Mouse (Mus musculus) limb, embryonic 12.5 days (tissue): Measurements from ENCODE around the gene Tent4a. TPM values are rescaled to one million over a fixed set of nuclear protein-coding genes. Genes with fewer than 3 reads are reported as not detected.
A peak's percentile ranks its signal among the peaks of the same experiment; 100 is the strongest.

ENCODE experiments used
- ATAC-seq: fragments of 200-750 bp; cut with Nextera tagmentation; 2 replicates; pipeline ENCODE4 v1.8.0; 2017; ENCODE audit warnings: low read depth, moderate TSS enrichment; ENCODE audit not compliant: insufficient number of reproducible peaks, insufficient read depth, low FRiP score, low TSS enrichment
- H3K27ac ChIP-seq: fragments of 300-500 bp; sonication (generic); 2 replicates; pipeline ENCODE4 v1.5.1; 2016; ENCODE audit warnings: mild to moderate bottlenecking, moderate library complexity
- H3K27me3 ChIP-seq: fragments of 300-500 bp; sonication (generic); 2 replicates; pipeline ENCODE4 v1.6.1; 2016; ENCODE audit warnings: mild to moderate bottlenecking, moderate library complexity
- H3K36me3 ChIP-seq: fragments of 300-500 bp; sonication (generic); 2 replicates; pipeline ENCODE4 v1.6.1; 2016; ENCODE audit warnings: mild to moderate bottlenecking, moderate library complexity
- H3K4me1 ChIP-seq: fragments of 300-500 bp; sonication (generic); replicated peaks from 2 replicates; pipeline ENCODE4 v1.6.1; 2016
- H3K4me2 ChIP-seq: fragments of 300-500 bp; sonication (generic); 2 replicates; pipeline ENCODE4 v1.6.1; 2016; ENCODE audit warnings: mild to moderate bottlenecking, moderate library complexity
- H3K4me3 ChIP-seq: fragments of 300-500 bp; sonication (generic); replicated peaks from 2 replicates; pipeline ENCODE4 v1.5.1; 2016; ENCODE audit warnings: mild to moderate bottlenecking
- H3K9ac ChIP-seq: fragments of 300-500 bp; sonication (generic); replicated peaks from 2 replicates; pipeline ENCODE4 v1.6.1; 2016; ENCODE audit warnings: mild to moderate bottlenecking, moderate library complexity
- H3K9me3 ChIP-seq: fragments of 300-500 bp; sonication (generic); 2 replicates; pipeline ENCODE4 v1.6.1; 2016; ENCODE audit warnings: mild to moderate bottlenecking, moderate library complexity
- WGBS: fragments of 180-500 bp; shearing (Covaris S2); methylation state at CpG from one replicate; pipeline ENCODE4 v1.1.7; 2016; 5-methylcytosine and 5-hydroxymethylcytosine counted together
- polyA plus RNA-seq: library from polyadenylated mRNA; unstranded; fragments of >200 nt; fragmentation: Nextera tagmentation; extraction: Ambion mirVana; gene quantifications from 2 replicates; pipeline ENCODE4 v1.2.1, GENCODE M21; 2016

The Tent4a gene
- polyA plus RNA-seq, 1 experiment from 2014 or later, result 7.3 TPM

GRCm38 (mm10) chr13:69488565-69489255 is 45.7 kb downstream of the Tent4a start:
- peaks cover 64% of the 10 kb centered on the region for H3K27me3 ChIP-seq
- no peak overlapping the region for H3K4me3 ChIP-seq
- H3K9ac ChIP-seq, result no peak overlapping the region
- H3K27ac ChIP-seq, result no peak overlapping the region
- peak overlapping the region; percentile 53 for H3K4me2 ChIP-seq
- peaks cover 22% of the 10 kb centered on the region for H3K4me1 ChIP-seq
- no peaks in the 10 kb centered on the region for H3K9me3 ChIP-seq
- 43% methylated on average over 13 of the region's 13 CpGs for WGBS
- no peaks in the 10 kb centered on the region for H3K36me3 ChIP-seq
- ATAC-seq, result no peak

- peaks cover 74% of the 10 kb centered on the region for H3K27me3 ChIP-seq
- 2% methylated on average over 26 of the region's 26 CpGs for WGBS
- no peak for ATAC-seq
Measured at GRCm38 (mm10) chr13:69487611-69488275, 46.7 kb downstream of the Tent4a start.

GRCm38 (mm10) chr13:69487108-69487507 is 47.3 kb downstream of the Tent4a start:
- WGBS, result 79% methylated on average over 7 of the region's 7 CpGs

More at GRCm38 (mm10) chr13:69487611-69488275, 46.7 kb downstream of the Tent4a start:
- H3K4me2 ChIP-seq, result peak overlapping the region; percentile 53
- peaks cover 22% of the 10 kb centered on the region for H3K4me1 ChIP-seq
- H3K9ac ChIP-seq, result no peak overlapping the region; the same call in 1 of the 2 replicates
- no peaks in the 10 kb centered on the region for H3K9me3 ChIP-seq
- no peaks in the 10 kb centered on the region for H3K36me3 ChIP-seq
- peak overlapping the region; percentile 25 for H3K4me3 ChIP-seq
- no peak overlapping the region for H3K27ac ChIP-seq

GRCm38 (mm10) chr13:69485833-69486232 is 48.6 kb downstream of the Tent4a start:
- Histone ChIP-seq H3K4me1 (peaks cover 23% of the 10 kb centered on the region), H3K4me3 (no peak overlapping the region), H3K27me3 (peaks cover 92% of the 10 kb centered on the region), H3K4me2 (no peak overlapping the region), H3K27ac (no peak overlapping the region), H3K36me3 (no peaks in the 10 kb centered on the region), H3K9ac (no peak overlapping the region), H3K9me3 (no peaks in the 10 kb centered on the region)
- no peak for ATAC-seq
- 63% methylated on average over 7 of the region's 7 CpGs for WGBS

More at GRCm38 (mm10) chr13:69487108-69487507, 47.3 kb downstream of the Tent4a start:
- Histone ChIP-seq H3K27ac (no peak overlapping the region), H3K36me3 (no peaks in the 10 kb centered on the region), H3K4me2 (no peak overlapping the region), H3K9ac (no peak overlapping the region), H3K27me3 (peaks cover 80% of the 10 kb centered on the region), H3K4me3 (no peak overlapping the region), H3K4me1 (peaks cover 19% of the 10 kb centered on the region), H3K9me3 (no peaks in the 10 kb centered on the region)
- no peak for ATAC-seq

- Histone ChIP-seq H3K9ac (no peak overlapping the region), H3K9me3 (no peaks in the 10 kb centered on the region), H3K27ac (no peak overlapping the region), H3K4me2 (no peak overlapping the region), H3K4me1 (peaks cover 25% of the 10 kb centered on the region), H3K4me3 (no peak overlapping the region), H3K27me3 (peaks cover 90% of the 10 kb centered on the region), H3K36me3 (no peaks in the 10 kb centered on the region)
- no peak for ATAC-seq
- WGBS, result 17% methylated on average over 6 of the region's 6 CpGs
Measured at GRCm38 (mm10) chr13:69485326-69485725, 49.1 kb downstream of the Tent4a start.

- no peak overlapping the region for H3K9ac ChIP-seq
- no peaks in the 10 kb centered on the region for H3K36me3 ChIP-seq
- ATAC-seq, result no peak
- no peak overlapping the region for H3K27ac ChIP-seq
- H3K4me1 ChIP-seq, result peaks cover 16% of the 10 kb centered on the region
- no peak overlapping the region for H3K4me3 ChIP-seq
- no peaks in the 10 kb centered on the region for H3K9me3 ChIP-seq
- peaks cover 81% of the 10 kb centered on the region for H3K27me3 ChIP-seq
- 40% methylated on average over 8 of the region's 8 CpGs for WGBS
- peak overlapping the region; percentile 64; the same call in 1 of the 2 replicates for H3K4me2 ChIP-seq
Measured at GRCm38 (mm10) chr13:69482751-69483150, 51.7 kb downstream of the Tent4a start.

GRCm38 (mm10) chr13:69481634-69482505 is 52.5 kb downstream of the Tent4a start:
- Histone ChIP-seq H3K27ac (no peak overlapping the region), H3K27me3 (peaks cover 73% of the 10 kb centered on the region), H3K4me3 (peak overlapping the region; percentile 31), H3K36me3 (no peaks in the 10 kb centered on the region), H3K9ac (peak overlapping the region; percentile 40; the same call in 1 of the 2 replicates), H3K9me3 (no peaks in the 10 kb centered on the region), H3K4me2 (peak overlapping the region; percentile 64), H3K4me1 (peaks cover 16% of the 10 kb centered on the region)
- 2% methylated on average over 30 of the region's 30 CpGs for WGBS
- ATAC-seq, result 0 out of 2 replicates have a peak, but pooled peaks have one; percentile 22

- ATAC-seq, result no peak
- Histone ChIP-seq H3K27me3 (peaks cover 64% of the 10 kb centered on the region), H3K9me3 (no peaks in the 10 kb centered on the region), H3K9ac (no peak overlapping the region), H3K4me2 (peak overlapping the region; percentile 64), H3K36me3 (no peaks in the 10 kb centered on the region), H3K27ac (no peak overlapping the region), H3K4me3 (no peak overlapping the region), H3K4me1 (peaks cover 16% of the 10 kb centered on the region)
- 5% methylated on average over 8 of the region's 8 CpGs for WGBS
Measured at GRCm38 (mm10) chr13:69481026-69481425, 53.4 kb downstream of the Tent4a start.

- Histone ChIP-seq H3K27ac (no peak overlapping the region), H3K9ac (no peak overlapping the region), H3K4me1 (peaks cover 16% of the 10 kb centered on the region), H3K4me3 (no peak overlapping the region), H3K27me3 (peaks cover 58% of the 10 kb centered on the region), H3K9me3 (no peaks in the 10 kb centered on the region), H3K36me3 (no peaks in the 10 kb centered on the region), H3K4me2 (no peak overlapping the region)
- ATAC-seq, result no peak
- 33% methylated on average over 2 of the region's 2 CpGs for WGBS
Measured at GRCm38 (mm10) chr13:69479906-69480305, 54.5 kb downstream of the Tent4a start.

- peaks cover 49% of the 10 kb centered on the region for H3K27me3 ChIP-seq
- ATAC-seq, result no peak
- H3K9ac ChIP-seq, result no peak overlapping the region
- no peak overlapping the region for H3K27ac ChIP-seq
- 89% methylated on average over 6 of the region's 6 CpGs for WGBS
- no peak overlapping the region for H3K4me3 ChIP-seq
- H3K4me2 ChIP-seq, result no peak overlapping the region
- no peaks in the 10 kb centered on the region for H3K9me3 ChIP-seq
- H3K36me3 ChIP-seq, result no peaks in the 10 kb centered on the region
- peaks cover 16% of the 10 kb centered on the region for H3K4me1 ChIP-seq
Measured at GRCm38 (mm10) chr13:69478703-69479102, 55.7 kb downstream of the Tent4a start.
